Mouse (Mus musculus): ENCODE results near the gene Cables2. TPM values are rescaled to one million over a fixed set of nuclear protein-coding genes. Genes with fewer than 3 reads are reported as not detected.

The Cables2 gene
- total RNA-seq, 2 experiments from 2014 or later: 7.4 to 14.4 TPM

GRCm38 (mm10) chr2:180233101-180233904, 40.0 kb downstream of the Cables2 start:
- no peak for ATAC-seq (replicated peaks; ENCODE audit: low FRiP score, low TSS enrichment, poor library complexity, severe bottlenecking)

GRCm38 (mm10) chr2:180230482-180230881, 42.8 kb downstream of the Cables2 start:
- no peak for ATAC-seq (replicated peaks; ENCODE audit: low FRiP score, low TSS enrichment, poor library complexity, severe bottlenecking)

GRCm38 (mm10) chr2:180229129-180229528, 44.2 kb downstream of the Cables2 start:
- no peak for ATAC-seq (replicated peaks; ENCODE audit: low FRiP score, low TSS enrichment, poor library complexity, severe bottlenecking)

- ATAC-seq (replicated peaks; ENCODE audit: low FRiP score, low TSS enrichment, poor library complexity, severe bottlenecking): no peak
These were observed 44.7 kb downstream of the Cables2 start for GRCm38 (mm10) chr2:180228592-180228991.

GRCm38 (mm10) chr2:180228060-180228458, 45.2 kb downstream of the Cables2 start:
- no peak for ATAC-seq (replicated peaks; ENCODE audit: low FRiP score, low TSS enrichment, poor library complexity, severe bottlenecking)

GRCm38 (mm10) chr2:180227262-180228059, 45.8 kb downstream of the Cables2 start:
- peak; percentile 73 for ATAC-seq (replicated peaks; ENCODE audit: low FRiP score, low TSS enrichment, poor library complexity, severe bottlenecking)

GRCm38 (mm10) chr2:180225762-180226378, 47.4 kb downstream of the Cables2 start, which contains the start of gene Lama5:
Lama5 (minus strand) TSS chr2:180225859.
- peak; percentile 29; the same call in 1 of the 2 replicates for ATAC-seq (replicated peaks; ENCODE audit: low FRiP score, low TSS enrichment, poor library complexity, severe bottlenecking)

- 0 out of 2 replicates have a peak, but pooled peaks have one; percentile 1 for ATAC-seq (replicated peaks; ENCODE audit: low FRiP score, low TSS enrichment, poor library complexity, severe bottlenecking)
These were observed 48.1 kb downstream of the Cables2 start for GRCm38 (mm10) chr2:180225044-180225761.

- ATAC-seq (replicated peaks; ENCODE audit: low FRiP score, low TSS enrichment, poor library complexity, severe bottlenecking): no peak
These were observed 48.7 kb downstream of the Cables2 start for GRCm38 (mm10) chr2:180224647-180225043.

GRCm38 (mm10) chr2:180222250-180222649, 51.0 kb downstream of the Cables2 start:
- ATAC-seq (replicated peaks; ENCODE audit: low FRiP score, low TSS enrichment, poor library complexity, severe bottlenecking): peak; percentile 54

- ATAC-seq (replicated peaks; ENCODE audit: low FRiP score, low TSS enrichment, poor library complexity, severe bottlenecking): no peak
These were observed 52.2 kb downstream of the Cables2 start for GRCm38 (mm10) chr2:180221051-180221450.

- ATAC-seq (replicated peaks; ENCODE audit: low FRiP score, low TSS enrichment, poor library complexity, severe bottlenecking): no peak
These were observed 53.1 kb downstream of the Cables2 start for GRCm38 (mm10) chr2:180220165-180220564.

- no peak for ATAC-seq (replicated peaks; ENCODE audit: low FRiP score, low TSS enrichment, poor library complexity, severe bottlenecking)
These were observed 54.0 kb downstream of the Cables2 start for GRCm38 (mm10) chr2:180219145-180219943.

GRCm38 (mm10) chr2:180218677-180219076, 54.6 kb downstream of the Cables2 start:
- no peak for ATAC-seq (replicated peaks; ENCODE audit: low FRiP score, low TSS enrichment, poor library complexity, severe bottlenecking)

- ATAC-seq (replicated peaks; ENCODE audit: low FRiP score, low TSS enrichment, poor library complexity, severe bottlenecking): no peak
These were observed 55.1 kb downstream of the Cables2 start for GRCm38 (mm10) chr2:180218241-180218640.

- ATAC-seq (replicated peaks; ENCODE audit: low FRiP score, low TSS enrichment, poor library complexity, severe bottlenecking): no peak
These were observed 55.7 kb downstream of the Cables2 start for GRCm38 (mm10) chr2:180217587-180217986.

- no peak for ATAC-seq (replicated peaks; ENCODE audit: low FRiP score, low TSS enrichment, poor library complexity, severe bottlenecking)
These were observed 56.4 kb downstream of the Cables2 start for GRCm38 (mm10) chr2:180216921-180217320.

GRCm38 (mm10) chr2:180215951-180216350, 57.3 kb downstream of the Cables2 start:
- no peak for ATAC-seq (replicated peaks; ENCODE audit: low FRiP score, low TSS enrichment, poor library complexity, severe bottlenecking)

Measured in megakaryocyte-erythroid progenitor cell, adult 5-6 weeks (primary cell).